11 mouse cellular contexts compared by ENCODE assay signal in the genomic region with DNA sequence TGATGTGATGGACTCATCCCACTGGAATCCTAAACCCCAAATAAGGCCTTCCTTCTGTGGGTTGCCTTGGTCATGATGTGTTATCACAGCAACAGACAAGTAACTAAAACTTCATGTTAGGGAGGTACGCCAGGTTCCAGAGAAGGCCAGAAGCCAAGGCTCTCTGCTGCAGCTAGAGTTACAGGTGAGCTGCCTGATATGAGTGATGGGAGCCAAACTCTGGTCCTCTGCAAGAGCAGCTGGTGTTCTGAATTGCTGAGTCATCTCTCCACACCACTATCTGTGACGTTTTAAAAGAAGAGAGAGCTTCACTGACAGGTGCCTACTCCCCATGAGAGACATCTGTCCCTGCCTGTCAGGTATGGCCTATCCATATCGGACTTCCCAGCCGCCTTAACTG.
"Had no signal": no experiment of that assay in that cellular context is flagged by ENCODE, and none has a peak within 500 bp of the region (broad histone marks: within the 10 kb centered on the region; RNA-seq: fewer than 3 reads in every experiment).

No protein-coding gene starts in this region.

- DNase-seq: lung, adult 18-20 months; lung, embryonic 14.5 days; lung, postnatal 10 days; lung, postnatal 4 days; midbrain, embryonic 14.5 days; retina, postnatal 1 day; right cerebral cortex, adult 18-20 months; right cerebral cortex, postnatal 25 days; right cerebral cortex, postnatal 4 days; thymus, adult 2 months; thymus, postnatal 36 days had no signal
